Mouse (Mus musculus) kidney, embryonic 16.5 days (tissue): ENCODE data around the gene Olfr714. TPM values are rescaled to one million over a fixed set of nuclear protein-coding genes. Genes with fewer than 3 reads are reported as not detected.

Experiments used
- polyA plus RNA-seq: library from polyadenylated mRNA; unstranded; fragments of >200 nt; fragmentation: Nextera tagmentation; extraction: Ambion mirVana; gene quantifications from 2 replicates; pipeline ENCODE4 v1.2.1, GENCODE M21; 2015

Olfr714 gene
- polyA plus RNA-seq, 1 experiment from 2014 or later, result not detected

Other genes with a start within 250 kb of the Olfr714 start
- gene Olfr702, start 237.1 kb upstream of the Olfr714 start, polyA plus RNA-seq, result not detected in 2 replicates
- gene Olfr703, start 227.6 kb upstream of the Olfr714 start, polyA plus RNA-seq, result not detected in 2 replicates
- not detected in 2 replicates for gene Olfr704, start 207.8 kb upstream of the Olfr714 start, polyA plus RNA-seq
- gene Olfr705, start 194.1 kb upstream of the Olfr714 start, polyA plus RNA-seq, result not detected in 2 replicates
- gene Olfr706, start 182.8 kb upstream of the Olfr714 start, polyA plus RNA-seq, result not detected in 2 replicates
- not detected in 2 replicates for gene Olfr707, start 169.7 kb upstream of the Olfr714 start, polyA plus RNA-seq
- not detected in 2 replicates for gene Olfr1532-ps1, start 163.0 kb upstream of the Olfr714 start, polyA plus RNA-seq
- not detected in 2 replicates for gene Olfr709-ps1, start 138.8 kb upstream of the Olfr714 start, polyA plus RNA-seq
- not detected in 2 replicates for gene Olfr710, start 122.7 kb upstream of the Olfr714 start, polyA plus RNA-seq
- not detected in 2 replicates for gene Olfr6, start 107.0 kb upstream of the Olfr714 start, polyA plus RNA-seq
- gene Olfr711, start 95.5 kb upstream of the Olfr714 start, polyA plus RNA-seq, result not detected in 2 replicates
- gene Olfr2, start 64.9 kb upstream of the Olfr714 start, polyA plus RNA-seq, result not detected in 2 replicates
- gene Olfr713, start 39.8 kb upstream of the Olfr714 start, polyA plus RNA-seq, result not detected in 2 replicates
- gene Olfr17, start 22.2 kb downstream of the Olfr714 start, polyA plus RNA-seq, result not detected in 2 replicates
- not detected in 2 replicates for gene Olfr715b, start 39.4 kb downstream of the Olfr714 start, polyA plus RNA-seq
- gene Olfr715, start 60.1 kb downstream of the Olfr714 start, polyA plus RNA-seq, result not detected in 2 replicates
- not detected in 2 replicates for gene Olfr716, start 67.3 kb downstream of the Olfr714 start, polyA plus RNA-seq
- not detected in 2 replicates for gene Nlrp14, start 96.0 kb downstream of the Olfr714 start, polyA plus RNA-seq
- not detected in 2 replicates for gene Rbmxl2, start 138.5 kb downstream of the Olfr714 start, polyA plus RNA-seq